Mouse (Mus musculus) T-helper 1 cell (primary cell): ENCODE data around the gene Elp4.

Source experiments
- in situ Hi-C: fragments of 300-600 bp; cut with MboI, MseI; formaldehyde crosslinking; loops from one replicate; pipeline ENCODE4 v1.15.1; 2025; ENCODE audit warnings: high pct_unique_total_duplicates

Elp4 gene

DNA sequence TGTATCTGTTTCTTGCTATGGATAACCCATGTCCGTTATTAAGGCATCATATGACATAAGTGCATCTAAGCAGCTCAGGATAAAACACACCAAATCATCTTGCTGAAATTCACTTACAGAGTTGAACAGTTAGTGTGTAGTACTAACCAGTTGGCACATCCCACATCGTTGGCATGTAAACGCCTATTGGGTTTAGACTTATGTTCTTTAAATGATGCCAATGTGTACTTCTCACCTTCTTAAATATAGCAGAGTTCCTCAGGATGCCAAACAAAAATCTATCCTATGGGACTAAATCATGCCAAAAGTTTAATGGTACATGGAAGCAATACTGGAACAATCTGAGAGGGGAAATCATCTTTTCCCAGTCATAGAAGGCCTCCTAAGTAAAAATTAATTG lies 173.7 kb downstream of the Elp4 start:
- in situ Hi-C loops = no loop called here

DNA sequence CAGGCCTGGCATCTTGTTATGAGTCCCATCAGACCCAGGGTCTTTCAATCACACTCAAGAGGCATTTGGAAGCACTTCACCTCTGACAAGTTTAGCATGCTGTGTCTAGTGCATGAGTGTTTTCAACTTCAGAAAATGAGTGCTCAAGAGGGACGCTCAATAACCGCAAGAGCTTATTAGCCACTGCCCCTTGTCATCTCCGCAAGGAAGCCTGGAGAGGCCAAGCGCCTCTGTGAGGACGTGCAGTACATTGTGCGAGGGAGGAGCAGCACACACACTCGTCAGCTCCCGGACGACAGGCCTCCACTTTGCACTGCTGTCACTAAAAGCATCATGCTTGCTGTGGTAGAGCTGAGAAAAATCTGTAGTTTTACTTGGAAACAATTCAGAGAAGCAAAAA lies 177.7 kb downstream of the Elp4 start:
- in situ Hi-C loops = no loop called here

DNA sequence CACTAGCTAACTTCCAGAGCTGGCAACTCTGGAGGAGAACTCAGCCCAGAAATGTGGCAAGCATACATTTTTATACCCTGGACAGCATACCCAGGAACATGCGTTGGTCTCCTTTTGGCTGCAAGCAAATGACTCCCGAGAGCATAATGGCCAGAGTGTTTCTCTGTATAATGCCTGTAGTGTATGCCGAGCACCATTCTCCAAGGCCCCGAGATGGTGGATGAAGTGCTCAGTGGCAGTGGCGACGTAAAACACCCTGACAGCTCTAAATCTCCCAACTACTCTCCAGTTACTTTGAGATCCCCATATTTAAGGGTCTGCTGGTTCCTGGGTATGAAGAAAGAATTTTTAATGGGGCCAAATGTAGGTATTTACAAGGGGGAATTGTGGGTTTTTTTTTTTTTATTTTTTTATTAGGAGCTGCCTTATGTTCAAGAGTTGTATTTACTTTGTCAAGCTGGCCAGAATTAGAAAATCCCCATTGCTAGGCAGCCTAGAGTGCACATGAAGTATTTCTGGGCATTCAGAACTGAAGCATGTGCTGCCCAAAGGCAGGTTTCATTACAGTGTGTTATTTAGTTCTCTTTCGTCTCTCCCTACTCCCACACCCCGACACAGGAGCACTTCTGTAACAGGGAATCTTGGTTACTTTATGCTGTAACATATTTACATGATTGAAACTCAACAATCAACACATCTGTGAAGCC lies 188.8 kb downstream of the Elp4 start:
- in situ Hi-C loops = no loop called here

DNA sequence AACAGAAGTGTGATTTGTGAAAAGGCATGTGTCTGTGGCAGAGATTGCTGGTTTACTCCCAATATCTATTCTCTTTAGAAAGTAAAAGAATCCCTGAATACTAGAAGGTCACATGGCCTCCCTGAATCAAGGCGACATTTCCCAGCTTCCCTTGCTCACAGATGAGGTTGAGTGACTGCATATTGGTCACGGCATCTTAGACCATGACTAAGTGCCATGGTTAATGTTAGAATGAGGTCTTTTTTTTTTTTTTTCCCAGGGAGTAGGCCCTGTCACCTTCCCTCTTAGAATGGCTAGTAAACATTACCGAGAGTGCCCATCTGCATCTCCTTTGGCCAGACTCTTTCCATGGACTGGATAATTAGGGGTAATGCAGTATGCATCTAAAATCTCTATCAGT lies 193.9 kb downstream of the Elp4 start:
- in situ Hi-C loops = no loop called here

DNA sequence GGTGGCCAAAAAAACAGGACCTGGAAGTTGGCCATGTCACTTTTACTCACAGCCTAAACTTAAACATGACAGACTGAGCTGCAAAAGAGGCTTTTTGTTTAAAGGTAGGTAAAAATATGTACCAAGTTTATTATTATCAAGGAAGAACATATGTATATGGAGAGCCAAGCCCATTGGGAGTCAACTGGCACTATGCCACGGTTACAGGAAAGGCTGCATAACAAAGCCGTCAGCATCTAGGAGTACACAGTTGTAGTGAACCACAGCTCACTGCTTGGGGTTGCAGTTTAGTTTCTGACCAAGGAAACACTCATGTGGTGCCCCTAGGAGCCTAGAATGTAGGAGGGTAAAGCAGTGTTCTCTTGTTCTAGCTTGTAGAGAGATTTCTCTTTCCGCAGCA lies 195.2 kb downstream of the Elp4 start:
- in situ Hi-C loops = no loop called here

DNA sequence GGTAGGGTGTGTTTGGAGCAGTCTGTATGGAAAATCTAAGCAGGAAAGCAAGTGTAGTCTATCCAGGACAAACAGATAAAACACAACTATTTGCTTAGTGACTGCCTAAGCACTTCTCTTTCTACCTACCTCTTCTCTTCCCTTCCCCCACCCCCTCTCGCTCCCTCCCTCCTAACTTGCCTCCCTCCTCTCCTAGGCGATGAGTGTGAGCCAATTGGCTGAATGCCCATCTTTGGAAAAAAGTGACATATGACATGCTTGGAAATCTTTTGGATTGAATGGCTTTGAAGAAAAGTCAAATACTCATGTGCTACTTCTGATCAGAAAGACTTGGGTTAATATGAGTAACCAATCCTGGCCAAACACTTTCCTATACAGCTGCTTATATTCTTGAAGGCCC lies 199.0 kb downstream of the Elp4 start:
- in situ Hi-C loops = no loop called here

DNA sequence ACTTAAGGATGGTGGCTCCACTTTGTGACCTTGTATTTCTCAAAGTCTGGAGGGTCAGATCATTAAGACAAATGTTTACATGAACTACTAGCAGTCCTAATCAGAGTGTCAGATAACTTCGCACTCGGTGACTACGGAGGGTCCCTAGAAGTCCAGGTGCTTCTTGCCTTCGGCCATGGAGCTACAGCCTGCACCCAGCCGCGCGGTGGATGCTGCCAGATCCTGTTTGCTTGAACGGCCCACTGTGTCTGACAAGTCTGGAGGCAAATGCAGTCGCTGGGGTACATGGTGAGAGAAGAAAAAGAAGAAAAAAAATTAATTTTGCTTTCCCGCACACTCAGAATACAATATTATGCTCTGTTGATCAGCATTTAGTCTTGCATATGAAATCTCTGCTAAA lies 201.8 kb downstream of the Elp4 start:
- in situ Hi-C loops = no loop called here

DNA sequence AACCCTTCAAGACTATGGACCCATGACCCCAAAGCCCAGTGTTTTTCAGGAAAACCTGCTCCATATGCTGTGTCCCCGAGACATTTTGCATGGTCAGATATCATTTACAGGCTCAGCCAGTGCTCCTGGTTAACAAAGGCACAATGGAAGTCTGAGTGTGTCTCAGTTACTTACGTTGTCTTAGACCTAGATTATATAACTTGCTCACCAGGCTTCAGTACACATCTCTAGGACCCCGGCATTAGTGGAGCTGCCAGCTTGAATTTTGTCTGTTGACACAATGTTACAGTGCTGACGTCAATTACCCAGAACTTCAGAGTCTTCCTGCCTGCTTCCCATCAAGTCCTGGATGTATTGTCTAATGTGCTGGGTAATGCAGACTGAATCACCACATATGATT lies 202.6 kb downstream of the Elp4 start:
- in situ Hi-C loops = no loop called here

DNA sequence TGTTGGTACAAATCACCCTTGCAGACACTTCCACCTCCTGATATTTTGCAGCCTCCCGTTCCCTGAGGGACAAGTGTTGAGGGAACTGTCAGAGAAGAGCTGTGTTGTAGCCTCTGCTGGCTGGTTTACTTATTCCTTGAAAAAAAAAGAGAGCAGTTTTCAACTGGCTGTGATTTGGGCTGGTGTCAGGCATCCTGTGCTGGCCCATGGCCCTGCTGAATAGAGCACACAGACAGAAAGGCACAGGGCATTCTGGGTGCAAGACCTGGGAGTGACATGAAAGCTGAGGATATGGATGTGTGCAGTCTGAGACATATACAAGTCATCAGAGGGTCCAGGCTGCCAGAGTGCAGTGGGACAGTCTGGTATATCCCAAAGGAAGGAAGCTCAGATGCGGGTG lies 205.7 kb downstream of the Elp4 start:
- in situ Hi-C loops = no loop called here

DNA sequence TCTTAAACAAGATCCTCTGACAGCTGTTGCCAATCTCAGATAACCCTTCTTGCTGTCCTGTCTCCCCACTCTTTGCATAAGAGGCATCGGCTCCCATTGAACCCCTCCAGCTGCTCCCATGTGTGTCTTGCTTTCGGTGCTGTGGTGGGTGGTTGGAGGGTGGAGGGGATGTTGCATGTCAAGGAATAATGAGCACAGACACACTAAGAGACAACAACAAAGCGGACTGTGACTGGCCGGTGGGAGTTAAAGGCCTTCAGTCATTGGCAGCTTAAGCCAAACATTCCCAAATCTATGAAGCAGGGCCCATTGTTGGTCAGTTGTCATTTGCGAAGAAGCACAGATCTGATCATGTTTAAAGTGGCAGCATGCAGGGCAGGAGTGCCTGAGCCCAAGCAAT lies 206.6 kb downstream of the Elp4 start:
- in situ Hi-C loops = no loop called here

DNA sequence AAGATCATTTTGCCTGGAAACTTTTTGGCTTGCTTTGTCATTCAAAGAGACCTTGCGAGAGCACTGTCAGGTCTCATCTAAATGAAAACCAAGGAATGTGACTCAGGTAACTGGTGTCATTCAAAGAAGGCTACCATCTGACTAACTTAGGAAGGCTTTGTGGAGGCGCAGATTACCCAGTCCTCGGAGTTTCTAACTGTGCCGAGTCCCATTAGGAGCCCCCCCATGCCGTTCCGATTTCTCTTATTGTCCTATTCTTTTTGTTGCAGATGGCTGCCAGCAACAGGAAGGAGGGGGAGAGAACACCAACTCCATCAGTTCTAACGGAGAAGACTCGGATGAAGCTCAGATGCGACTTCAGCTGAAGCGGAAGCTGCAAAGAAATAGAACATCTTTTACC lies 213.1 kb downstream of the Elp4 start:
- in situ Hi-C loops = no loop called here

DNA sequence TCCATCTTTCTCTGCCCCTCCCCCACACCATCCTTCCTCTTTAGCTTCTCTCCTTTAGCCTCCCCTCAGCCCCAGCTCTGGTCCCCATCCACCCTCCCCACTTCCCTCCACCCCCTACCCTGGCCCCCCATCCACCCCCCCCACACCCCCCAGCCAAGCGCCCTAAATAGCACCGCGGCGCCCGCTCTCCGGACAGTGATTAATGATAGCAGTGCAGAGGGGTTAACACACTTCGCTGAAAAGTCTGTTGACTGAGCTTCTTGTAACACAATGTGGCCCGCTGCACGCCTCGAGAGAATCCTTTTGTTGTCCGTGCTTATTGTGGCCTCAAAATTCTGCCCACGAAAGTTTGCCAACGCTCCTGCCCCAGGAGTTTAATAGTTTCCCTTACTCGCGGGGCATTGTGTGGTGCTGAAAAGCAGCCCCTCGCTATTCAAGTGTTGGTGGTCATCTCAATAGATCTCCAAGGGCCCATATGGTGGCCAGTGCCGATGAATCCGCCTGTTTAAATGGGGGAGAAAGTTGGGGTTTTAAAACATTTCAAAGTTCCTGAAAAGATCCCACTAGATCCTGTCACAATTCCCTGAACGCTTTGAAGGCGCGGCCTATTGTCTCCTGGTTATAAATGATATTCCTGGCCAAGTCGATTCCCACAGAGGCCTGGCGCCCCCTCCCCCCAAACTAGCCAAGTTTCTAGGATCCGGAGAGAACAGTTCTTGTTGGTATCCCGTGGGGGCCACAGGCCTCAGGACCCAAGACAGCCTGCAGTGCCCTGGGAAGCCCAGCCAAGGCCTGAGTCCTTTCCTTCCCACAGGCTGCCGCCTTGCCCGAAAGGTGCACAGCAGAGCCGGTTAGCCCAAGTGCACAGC lies 214.4 kb downstream of the Elp4 start:
- in situ Hi-C loops = loop anchor here (10.0 kb wide), 1 partner anchor 225 kb away; no protein-coding TSS in a partner anchor

DNA sequence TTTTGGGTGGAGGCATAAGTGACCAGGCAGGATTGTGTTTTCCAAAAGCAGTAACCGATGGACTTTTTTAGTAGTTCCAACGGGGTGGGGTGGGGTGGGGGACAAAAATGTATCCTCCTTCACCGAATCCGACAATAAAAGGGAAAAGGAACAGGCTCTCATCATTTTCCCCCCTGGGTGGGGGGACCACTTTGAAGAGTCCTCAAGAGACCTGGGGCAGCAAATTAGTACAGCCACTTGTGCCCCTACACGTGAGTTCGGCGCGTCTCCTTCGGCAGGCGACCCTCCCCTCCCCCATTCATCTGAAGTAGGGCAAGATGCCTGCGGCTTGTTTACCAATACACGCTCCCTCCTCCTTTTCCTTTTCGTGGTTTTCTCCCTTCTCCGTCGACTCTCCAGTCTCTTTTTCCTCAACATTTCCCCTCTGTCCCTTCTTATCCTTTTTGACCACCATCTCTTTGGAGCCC lies 215.0 kb downstream of the Elp4 start:
- in situ Hi-C loops = loop anchor here (10.0 kb wide), 1 partner anchor 225 kb away; no protein-coding TSS in a partner anchor

DNA sequence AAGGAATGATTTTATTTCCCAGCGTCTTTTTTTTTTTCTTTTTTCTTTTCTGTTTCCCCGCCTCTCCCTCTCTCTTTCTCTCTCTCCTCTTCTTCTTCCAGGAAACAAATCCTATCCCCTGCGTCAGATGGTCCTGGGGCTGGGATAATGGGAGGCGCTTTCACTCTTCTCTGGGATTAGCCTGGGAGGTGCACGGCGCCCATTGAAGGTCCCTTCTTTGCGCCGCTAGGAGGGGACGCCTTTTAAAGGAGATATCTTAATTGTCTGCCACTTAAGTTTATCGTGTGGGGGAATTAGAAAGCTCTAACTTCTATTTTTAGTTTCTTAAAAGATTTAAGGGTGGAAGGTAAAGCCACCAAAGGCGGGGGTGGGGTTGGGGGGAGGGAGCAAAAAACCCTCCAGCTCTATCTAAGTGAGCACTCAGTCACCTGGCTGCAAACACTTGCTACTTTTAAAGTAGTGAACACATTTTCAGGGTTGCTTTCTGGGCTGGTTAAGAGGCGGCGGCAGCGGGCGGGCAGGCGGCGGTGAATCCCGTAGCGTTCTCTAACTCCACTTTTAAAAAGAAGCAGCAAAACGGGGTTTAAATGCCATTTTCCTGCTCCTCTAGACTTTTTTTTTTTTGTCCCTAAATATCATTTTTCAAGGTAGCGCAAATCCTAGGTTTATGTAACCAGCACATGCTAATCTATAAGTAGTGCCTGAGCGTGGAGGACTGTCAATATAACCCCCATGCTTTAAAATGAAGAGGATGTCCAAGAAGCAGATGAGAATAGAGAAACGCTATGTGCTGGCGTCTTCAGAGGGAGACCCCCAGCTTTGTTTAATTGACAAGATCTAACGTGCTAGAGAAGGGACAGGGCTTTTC lies 215.7 kb downstream of the Elp4 start:
- in situ Hi-C loops = loop anchor here (10.0 kb wide), 1 partner anchor 226 kb away; no protein-coding TSS in a partner anchor

DNA sequence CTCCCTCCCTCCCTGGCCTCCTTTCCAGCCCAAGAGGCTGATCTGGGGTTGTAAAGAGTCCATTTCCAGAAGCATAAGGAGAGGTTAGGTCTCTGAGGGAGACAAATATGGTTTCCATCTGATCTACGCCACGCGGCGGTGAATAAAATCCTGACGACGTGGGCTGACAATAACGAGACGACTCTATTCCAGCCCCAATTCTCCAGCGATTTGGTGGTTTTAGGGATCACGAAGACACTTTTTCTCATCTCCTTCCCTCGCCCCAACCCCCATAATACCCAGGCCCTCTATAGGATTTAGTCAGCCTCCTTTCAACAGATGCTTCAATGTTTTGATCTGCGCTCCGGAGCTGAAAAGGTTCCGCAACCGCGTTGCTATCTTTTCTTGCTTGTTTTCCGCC lies 216.4 kb downstream of the Elp4 start:
- in situ Hi-C loops = loop anchor here (10.0 kb wide), 1 partner anchor 227 kb away; no protein-coding TSS in a partner anchor

DNA sequence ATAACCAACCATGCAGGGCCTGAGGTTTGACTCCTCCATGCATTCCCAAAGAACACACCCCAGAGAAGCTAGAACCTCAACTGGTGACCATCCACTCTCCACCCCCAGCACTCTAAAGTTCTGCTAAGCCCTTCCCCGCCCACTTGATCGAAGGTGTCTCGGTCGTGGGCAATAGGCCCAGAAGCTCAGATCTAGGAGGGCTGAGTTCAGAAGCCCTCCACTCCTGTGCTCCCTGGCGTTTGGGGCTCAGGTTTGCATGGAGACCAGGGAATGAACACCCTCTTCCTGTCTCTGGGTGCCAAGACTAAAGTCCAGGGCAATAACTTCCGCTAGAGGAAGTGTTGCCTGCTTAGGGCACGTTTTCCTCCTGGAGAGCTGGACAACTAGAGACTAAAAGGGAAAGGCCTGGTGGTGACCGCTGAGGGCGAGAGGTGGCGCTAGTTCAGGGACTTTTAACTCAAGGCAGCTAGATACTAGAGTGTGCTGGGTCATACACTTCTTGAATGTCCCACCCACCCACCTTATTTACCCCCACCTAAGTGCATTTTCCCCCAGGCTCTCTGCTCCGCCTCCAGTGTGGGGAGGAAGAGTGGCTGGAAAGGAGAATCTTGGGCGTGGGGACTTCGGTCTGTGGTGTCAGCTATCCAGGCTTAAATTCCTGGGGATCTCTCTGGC lies 216.9 kb downstream of the Elp4 start:
- in situ Hi-C loops = loop anchor here (10.0 kb wide), 1 partner anchor 227 kb away; no protein-coding TSS in a partner anchor

DNA sequence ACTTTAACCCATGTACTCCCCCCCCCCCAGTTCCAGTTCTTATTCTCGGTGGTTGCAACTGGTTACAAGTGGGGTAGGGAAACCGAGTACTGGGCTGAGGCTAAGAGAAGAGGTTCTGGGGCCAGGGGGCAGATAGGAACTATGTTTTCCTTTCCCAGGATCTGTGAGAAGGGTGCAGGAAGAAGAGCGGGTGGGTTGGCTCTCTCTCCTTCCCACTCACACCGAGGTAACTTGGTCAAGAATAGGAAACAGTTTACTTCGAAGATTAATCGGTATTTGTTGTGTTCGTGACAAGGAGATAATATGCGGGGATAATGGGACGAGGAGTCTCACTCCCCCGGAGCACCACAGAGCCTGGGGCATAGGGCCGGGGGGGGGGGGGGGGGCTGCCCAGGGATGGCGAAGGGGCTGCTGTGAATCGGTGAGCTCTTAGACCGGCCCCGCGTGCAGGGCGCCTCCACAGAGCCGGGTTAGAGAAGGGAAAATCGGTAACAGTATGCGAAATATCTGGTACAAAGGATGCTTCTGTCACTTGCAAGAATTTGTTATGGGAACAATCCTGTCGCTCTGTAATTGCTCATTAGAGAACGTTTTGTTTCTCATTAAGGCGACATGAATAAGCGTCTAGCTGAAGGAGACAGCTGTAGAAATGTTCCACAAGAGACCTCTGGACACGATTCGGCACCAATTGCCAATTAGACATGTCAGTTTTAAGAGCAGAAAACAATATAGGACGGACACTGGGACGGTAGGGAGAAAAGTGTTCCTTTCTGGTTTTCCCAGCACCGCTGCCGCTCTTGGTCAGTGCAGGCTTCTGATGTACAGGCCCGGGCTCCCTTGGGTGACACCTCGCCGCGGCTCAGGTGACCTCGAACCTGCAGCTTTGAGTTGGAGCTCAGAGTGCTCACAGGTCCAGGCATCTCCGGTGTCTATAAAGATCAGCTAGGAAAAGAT lies 217.7 kb downstream of the Elp4 start:
- in situ Hi-C loops = loop anchor here (10.0 kb wide), 1 partner anchor 228 kb away; no protein-coding TSS in a partner anchor

DNA sequence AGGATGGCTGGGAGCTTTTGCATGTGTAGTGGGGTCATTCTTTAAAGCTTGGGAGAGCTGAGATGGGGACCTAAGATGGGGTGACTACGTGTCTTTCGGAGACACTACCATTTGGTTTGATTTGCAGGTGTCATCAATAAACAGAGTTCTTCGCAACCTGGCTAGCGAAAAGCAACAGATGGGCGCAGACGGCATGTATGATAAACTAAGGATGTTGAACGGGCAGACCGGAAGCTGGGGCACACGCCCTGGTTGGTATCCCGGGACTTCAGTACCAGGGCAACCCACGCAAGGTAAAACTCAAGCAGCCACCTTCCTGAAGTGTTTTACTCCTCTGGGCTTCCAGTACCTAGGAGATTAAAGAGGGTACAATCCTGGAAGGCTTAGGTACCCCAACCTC lies 218.7 kb downstream of the Elp4 start:
- in situ Hi-C loops = loop anchor here (10.0 kb wide), 1 partner anchor 229 kb away; no protein-coding TSS in a partner anchor

DNA sequence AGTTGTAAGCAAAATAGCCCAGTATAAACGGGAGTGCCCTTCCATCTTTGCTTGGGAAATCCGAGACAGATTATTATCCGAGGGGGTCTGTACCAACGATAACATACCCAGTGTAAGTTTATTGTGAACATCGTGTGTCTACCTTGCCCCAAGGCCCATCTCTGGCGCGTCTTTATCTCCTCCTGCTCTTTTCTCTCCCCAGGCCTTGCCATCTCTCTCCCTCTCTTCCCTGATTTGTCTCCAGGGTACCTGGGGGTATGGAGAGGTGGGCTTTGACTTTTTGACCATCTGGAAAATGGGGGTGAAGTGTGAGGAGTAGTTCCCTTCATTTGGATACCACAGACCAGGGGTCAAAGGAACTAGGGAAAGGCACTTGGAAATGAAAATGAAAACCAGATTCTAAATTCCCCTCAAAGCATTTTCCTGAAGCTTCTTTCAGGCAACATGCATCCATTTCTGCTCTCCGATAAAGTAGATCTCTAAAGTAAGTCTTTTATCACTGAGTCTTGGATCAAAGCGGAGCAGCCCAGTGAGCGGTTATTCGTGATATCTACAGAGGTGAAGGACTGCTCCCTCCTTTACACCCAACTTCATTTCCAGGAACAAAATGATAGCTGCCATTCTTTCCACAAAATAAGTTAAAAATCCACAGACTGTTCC lies 219.2 kb downstream of the Elp4 start:
- in situ Hi-C loops = loop anchor here (5.0 to 10.0 kb wide), 2 partner anchors 230 to 868 kb away; partner anchors contain the start of gene Qser1
